Mouse (Mus musculus) layer of hippocampus, postnatal 36 days (tissue): ENCODE measurements around the gene Icam1. TPM values are rescaled to one million over a fixed set of nuclear protein-coding genes. Genes with fewer than 3 reads are reported as not detected.
A peak's percentile ranks its signal among the peaks of the same experiment; 100 is the strongest.
"Not testable (repeated sequence)": the region's sequence is repeated elsewhere in the genome, so short reads cannot be mapped to it uniquely, and the experiment has no call there.

Experiments
- DNase-seq, 2 experiments: peaks; one replicate each; pipeline ENCODE4 v3.0.0; 2022
- total RNA-seq, 2 experiments: library from RNA; stranded (reverse); gene quantifications; 2 replicates each; pipeline ENCODE4 v1.2.3; 2021

The Icam1 gene
- total RNA-seq, 2 experiments from 2014 or later = 1.9 to 3.6 TPM

DNA sequence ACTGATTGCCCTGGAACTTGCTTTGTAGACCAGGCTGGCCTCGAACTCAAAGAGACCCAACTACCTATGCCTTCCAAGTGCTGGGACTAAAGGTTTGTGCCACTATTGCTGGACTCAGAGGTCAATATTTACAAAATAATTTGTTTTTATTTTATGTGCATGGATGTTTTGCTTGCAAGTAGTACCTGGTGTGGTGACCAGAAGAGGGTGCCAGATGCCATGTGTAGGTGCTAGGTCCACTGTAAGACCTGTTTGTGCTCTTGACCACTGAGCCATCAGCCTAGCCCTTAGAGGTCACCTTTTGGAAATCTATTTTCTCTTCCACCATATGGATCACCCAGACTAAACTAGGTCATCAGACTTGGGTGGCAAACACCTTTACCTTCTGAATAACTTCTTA is 6.9 kb downstream of the Icam1 start:
- DNase-seq = no peak

DNA sequence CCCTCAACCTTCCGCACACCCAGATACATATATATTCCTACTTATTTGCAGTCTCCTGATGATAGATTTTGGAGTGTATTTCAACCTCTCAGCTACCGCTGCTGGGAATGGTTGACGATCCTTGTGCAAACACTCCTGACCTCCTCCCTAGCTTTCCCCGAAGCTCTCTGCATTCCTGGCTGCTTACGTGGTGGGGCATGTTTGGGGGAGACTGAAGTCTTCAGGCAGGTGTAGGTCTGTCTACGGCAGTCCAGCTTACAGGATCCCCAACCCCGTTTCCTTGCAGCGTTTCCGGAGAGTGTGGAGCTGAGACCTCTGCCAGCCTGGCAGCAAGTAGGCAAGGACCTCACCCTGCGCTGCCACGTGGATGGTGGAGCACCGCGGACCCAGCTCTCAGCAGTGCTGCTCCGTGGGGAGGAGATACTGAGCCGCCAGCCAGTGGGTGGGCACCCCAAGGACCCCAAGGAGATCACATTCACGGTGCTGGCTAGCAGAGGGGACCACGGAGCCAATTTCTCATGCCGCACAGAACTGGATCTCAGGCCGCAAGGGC is 9.5 kb downstream of the Icam1 start:
- DNase-seq = no peak

GRCm38 (mm10) chr9:21026849-21027248 is 11.1 kb downstream of the Icam1 start:
- DNase-seq = no peak

- DNase-seq = no peak
Measured at GRCm38 (mm10) chr9:21027774-21028290, 12.0 kb downstream of the Icam1 start.

- DNase-seq = no peak
Measured at GRCm38 (mm10) chr9:21028560-21029110, 12.8 kb downstream of the Icam1 start.

GRCm38 (mm10) chr9:21029291-21030054 is 13.7 kb downstream of the Icam1 start, which contains the start of gene Icam4:
Gene Icam4 (plus strand): TSS chr9:21029373.
- peak; percentile 66 to 72 for DNase-seq

- DNase-seq = no peak
Measured at GRCm38 (mm10) chr9:21030055-21030600, 14.3 kb downstream of the Icam1 start.

DNA sequence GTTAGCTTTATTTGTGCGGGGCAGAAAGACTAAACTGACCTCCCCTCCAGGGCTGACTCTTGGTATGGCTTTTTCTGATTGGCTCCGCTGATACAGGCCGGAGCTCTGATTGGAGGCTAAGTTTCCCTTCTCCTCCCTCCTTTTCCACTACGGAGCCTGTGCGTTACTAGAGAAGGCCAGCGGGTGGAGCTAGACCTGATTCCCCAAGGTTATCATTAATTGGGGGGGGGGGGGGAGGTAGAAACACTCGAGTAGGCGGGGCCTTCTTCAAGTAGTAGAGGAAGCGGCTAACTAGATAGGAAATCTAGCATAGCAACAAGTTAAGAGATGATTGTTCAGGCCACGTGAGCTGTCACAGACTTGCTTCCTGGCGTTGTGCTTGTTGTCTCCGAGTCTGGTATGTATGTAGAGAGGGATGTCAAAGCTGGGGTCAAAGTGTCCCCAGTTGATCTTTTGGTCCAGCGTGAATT is 15.0 kb downstream of the Icam1 start:
- peak; percentile 71 to 79 for DNase-seq

- DNase-seq = peak; percentile 78 to 79
Measured at GRCm38 (mm10) chr9:21031251-21031895, 15.6 kb downstream of the Icam1 start.

DNA sequence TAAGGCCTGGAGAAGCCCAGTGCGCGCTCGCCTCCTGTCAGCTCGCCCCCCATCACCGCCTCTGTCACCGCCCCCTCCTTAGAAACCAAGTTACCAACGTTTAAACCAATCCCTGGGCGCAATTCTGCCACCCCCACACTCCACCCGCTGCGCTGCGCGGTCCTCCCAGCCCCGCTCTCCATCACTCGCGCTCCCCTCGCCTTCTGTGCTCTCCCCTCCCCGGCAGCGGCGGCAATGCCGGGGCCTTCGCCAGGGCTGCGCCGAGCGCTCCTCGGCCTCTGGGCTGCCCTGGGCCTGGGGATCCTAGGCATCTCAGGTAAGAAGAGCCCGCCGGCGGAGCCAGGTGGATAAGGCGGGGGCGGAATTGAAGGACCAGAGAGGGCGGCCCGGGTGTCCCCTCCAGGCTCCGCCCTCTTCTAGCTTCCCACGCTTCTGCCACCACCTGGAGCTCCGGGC is 16.1 kb downstream of the Icam1 start, which contains the start of gene Icam5:
Gene Icam5 (plus strand): TSS at position 178 of the 456 bp plus-strand sequence.
- DNase-seq = peak; percentile 88 to 89

GRCm38 (mm10) chr9:21032491-21032890 is 16.7 kb downstream of the Icam1 start:
- DNase-seq = no peak

DNA sequence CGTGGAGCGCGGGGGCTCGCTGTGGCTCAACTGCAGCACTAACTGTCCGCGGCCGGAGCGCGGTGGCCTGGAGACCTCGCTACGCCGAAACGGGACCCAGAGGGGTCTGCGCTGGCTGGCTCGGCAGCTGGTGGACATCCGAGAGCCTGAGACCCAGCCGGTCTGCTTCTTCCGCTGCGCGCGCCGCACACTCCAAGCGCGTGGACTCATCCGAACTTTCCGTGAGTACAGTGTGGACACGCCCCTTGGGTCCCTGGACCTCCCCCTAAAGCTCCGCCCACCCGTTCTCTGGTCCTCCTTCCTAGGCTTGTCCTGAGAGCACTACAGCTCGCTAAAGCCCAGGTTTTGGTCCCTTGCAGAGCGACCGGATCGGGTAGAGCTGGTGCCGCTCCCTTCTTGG is 17.4 kb downstream of the Icam1 start:
- DNase-seq = peak; percentile 70 to 74

DNA sequence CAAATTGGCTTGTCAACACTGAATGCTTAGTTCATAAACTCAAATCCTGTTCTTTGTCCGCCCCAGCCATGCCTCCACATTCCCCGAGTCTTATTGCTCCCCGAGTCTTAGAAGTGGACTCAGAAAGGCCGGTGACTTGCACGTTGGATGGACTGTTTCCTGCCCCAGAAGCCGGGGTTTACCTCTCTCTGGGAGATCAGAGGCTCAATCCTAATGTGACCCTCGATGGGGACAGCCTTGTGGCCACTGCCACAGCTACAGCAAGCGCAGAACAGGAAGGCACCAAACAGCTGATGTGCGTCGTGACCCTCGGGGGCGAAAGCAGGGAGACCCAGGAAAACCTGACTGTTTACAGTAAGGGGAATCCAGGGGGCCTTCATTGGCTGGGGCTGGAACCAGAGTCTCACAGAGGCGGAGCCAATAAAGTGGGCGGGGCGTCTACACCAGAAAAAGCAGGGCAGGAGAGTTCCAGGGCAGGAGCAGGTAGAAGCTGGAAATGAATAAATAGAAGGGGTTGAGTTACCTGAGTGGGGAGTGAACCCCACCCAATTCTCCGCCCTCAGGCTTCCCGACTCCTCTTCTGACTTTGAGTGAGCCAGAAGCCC is 18.8 kb downstream of the Icam1 start:
- peak in 1 of 2 experiments; percentile 17 for DNase-seq

- no peak for DNase-seq
Measured at GRCm38 (mm10) chr9:21035586-21035985, 19.8 kb downstream of the Icam1 start.

GRCm38 (mm10) chr9:21036161-21036560 is 20.4 kb downstream of the Icam1 start:
- DNase-seq = no peak

DNA sequence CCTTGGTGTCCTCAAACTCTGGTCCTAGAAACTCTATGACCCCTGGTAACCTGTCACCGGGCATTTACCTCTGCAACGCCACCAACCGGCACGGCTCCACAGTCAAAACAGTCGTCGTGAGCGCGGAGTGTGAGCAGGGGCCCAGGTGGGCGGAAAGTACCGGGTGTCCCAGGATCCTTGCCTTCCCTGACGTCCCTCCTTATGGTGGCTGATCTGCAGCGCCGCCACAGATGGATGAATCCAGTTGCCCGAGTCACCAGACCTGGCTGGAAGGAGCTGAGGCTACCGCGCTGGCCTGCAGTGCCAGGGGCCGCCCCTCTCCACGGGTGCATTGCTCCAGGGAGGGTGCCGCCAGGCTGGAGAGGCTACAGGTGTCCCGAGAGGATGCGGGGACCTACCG is 20.9 kb downstream of the Icam1 start:
- DNase-seq = no peak

DNA sequence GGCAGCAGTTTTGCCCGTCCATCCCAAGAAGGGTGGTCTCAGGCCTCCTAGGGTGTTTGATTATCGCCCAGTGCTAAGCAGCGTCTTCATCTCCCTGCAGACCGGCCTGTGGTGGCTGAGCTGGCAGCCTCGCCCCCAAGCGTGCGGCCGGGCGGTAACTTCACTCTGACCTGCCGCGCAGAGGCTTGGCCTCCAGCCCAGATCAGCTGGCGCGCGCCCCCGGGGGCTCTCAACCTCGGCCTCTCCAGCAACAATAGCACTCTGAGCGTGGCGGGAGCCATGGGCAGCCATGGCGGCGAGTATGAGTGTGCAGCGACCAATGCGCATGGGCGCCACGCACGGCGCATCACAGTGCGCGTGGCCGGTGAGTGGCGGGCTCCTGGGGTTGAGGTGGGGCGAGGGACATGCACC is 21.7 kb downstream of the Icam1 start:
- DNase-seq = peak; percentile 49 to 53

DNA sequence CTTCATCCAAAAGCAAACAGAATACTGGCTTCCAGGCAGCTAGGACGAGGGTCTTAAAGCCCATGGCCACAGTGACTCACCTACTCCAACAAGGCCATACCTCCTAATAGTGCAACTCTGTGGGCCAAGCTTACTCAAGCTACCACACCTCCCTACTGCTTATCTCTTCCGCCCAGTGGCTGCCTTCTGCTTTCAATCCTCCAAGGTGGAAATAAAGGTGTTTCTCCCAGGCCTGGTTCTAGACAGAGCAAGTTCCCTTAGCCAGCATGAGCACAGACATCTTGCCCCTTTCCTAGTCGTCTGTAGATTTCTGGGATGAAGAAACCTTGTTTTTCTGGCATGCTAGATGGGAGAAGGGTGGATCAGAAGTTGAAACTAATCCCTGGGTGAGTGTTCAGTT is 24.0 kb downstream of the Icam1 start:
- DNase-seq = no peak

GRCm38 (mm10) chr9:21041308-21041707 is 25.5 kb downstream of the Icam1 start:
- DNase-seq = peak; percentile 73 to 77

GRCm38 (mm10) chr9:21043563-21043962 is 27.8 kb downstream of the Icam1 start:
- DNase-seq = no peak

DNA sequence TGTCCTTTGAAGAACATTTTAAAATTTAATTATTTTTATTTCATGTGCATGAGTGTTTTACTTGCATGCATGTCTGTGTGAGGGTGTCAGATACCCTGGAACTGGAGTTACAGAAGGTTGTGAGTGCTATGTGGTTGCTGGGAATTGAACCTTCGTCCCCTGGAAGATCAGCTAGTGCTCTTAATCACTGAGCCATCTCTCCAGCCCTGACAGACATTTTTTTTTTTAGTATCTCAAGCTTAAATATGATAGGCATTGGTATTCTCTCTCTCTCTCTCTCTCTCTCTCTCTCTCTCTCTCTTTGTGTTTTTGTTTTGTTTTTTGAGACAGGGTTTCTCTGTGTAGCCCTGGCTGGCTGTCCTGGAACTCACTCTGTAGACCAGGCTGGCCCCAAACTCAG is 29.0 kb downstream of the Icam1 start:
- not testable (repeated sequence) for DNase-seq

DNA sequence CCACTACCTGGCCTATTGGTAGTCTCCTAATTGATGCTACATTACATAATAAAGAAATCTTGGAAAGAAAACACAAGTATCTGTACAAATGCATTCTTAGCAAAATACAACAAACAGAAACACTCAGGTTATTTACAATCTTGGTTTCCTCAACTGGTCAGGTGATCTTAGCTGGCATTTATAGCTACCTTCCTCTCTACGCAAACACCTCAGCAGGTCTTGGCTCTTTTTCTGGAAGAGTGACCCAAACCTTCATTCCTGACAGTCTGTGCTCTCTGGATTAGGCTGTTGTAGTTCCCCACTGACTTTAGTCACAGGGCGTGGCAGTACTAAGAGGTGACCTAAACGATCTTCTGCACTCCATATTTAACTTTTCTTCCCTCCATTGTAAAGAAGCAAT is 29.4 kb downstream of the Icam1 start:
- no peak for DNase-seq
